Mouse (Mus musculus): ENCODE data around the gene AB124611.

DNA sequence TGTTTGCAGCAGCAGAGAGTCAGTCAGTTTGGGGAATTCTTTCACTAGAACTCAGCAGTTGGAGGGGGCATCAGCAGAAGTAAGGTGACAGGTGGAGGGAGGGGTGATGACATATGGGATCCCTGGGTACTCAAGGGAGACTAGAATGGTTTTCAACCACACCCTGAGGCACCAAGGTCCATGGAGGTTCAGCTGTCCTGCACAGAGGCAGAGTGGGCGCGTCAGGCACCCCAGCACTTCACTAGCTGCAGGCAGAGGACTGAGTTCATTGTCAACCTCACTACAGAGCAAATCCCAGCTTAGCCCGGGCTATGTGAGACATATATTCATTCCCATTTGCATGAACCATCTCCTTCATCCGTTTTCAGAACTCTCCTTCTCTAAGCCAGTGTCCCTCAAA, 11.0 kb downstream of the AB124611 start:
- TF ChIP-seq CTCF (IDR thresholded peaks at IDR 0.05; ENCODE audit: low read depth) = no peak
- TF ChIP-seq EP300 (IDR thresholded peaks at IDR 0.05; ENCODE audit: low read depth) = no peak
